Mouse (Mus musculus): Measurements from ENCODE around the gene Hmga1. TPM values are rescaled to one million over a fixed set of nuclear protein-coding genes. Genes with fewer than 3 reads are reported as not detected.

Hmga1 gene
- total RNA-seq, 2 experiments from 2014 or later = 37.1 to 38.2 TPM

DNA sequence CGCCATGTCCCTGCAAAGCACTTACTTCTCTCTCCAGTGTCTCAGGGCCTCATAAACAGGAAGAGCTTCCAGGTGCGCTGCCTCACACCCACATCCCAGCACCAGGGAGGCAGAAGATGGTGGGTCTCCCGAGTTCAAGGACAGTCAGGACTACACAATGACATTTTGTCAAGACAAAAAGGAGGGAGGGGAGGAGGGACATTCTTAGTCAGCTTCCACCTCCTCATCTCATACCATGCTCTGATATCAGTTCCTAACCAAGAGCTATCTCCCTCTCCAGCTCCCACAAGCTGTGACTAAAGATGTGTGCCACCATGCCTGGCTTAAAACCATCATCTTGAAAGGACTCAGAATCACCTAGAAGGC is 55.2 kb downstream of the Hmga1 start:
- intact Hi-C loops (cut with DNase I) = no loop called here
- DNase-seq = no peak

DNA sequence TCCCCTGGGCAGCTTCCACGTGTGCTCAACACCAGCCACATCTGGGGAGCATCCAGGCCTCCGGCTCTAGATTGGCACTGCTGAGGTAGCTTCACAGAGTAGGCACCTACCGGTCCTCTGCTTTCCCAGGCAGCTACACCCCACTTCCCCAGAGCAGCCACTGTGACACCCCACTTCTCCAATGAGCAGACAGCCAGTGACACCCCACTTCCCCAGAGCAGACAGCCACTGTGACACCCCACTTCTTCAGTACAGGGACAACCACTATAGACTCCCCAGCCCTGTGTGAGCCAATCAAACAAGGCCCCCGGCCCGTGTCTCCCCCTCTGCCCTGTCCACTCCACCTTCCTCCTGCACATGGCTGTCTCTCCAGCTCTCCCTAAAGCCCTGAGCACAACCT is 55.7 kb downstream of the Hmga1 start:
- DNase-seq = no peak
- intact Hi-C loops (cut with DNase I) = no loop called here

DNA sequence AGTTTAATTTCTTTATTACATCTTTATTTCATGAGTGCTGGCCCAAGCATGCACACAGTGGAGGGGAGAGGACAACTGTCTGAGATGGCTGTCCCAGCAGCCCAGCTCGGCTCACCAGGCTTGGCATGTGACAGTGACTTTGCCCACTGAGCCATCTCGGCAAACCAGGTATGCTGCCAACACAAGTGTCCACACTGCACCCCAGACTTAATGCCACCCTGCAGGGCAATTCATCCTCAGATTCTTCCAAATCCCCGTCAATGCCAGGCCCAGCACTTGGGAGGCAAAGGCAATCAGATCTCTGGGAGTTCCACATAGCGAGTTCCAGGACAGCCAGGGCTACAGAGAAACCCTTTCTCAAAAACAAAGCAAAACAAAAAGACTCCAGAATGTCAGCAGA is 56.7 kb downstream of the Hmga1 start:
- intact Hi-C loops (cut with DNase I) = no loop called here
- no peak for DNase-seq

Other genes starting within 250 kb of the Hmga1 start
- under 1 TPM; 0.15 to 0.19 TPM for gene Grm4, start 35.1 kb upstream of the Hmga1 start, total RNA-seq (2021)
- 10 to 100 TPM in 1 of 2 experiments, 1 to 10 TPM in 1; 10.0 to 10.4 TPM for gene AI413582, start 9.3 kb downstream of the Hmga1 start, total RNA-seq (2021)
- 100 to 1,000 TPM; 320 to 341 TPM for gene Nudt3, start 67.0 kb downstream of the Hmga1 start, total RNA-seq (2021)
- gene RPS10-NUDT3, start 78.7 kb downstream of the Hmga1 start, total RNA-seq (2021) = not detected
- 100 to 1,000 TPM; 542 to 580 TPM for gene Rps10, start 80.2 kb downstream of the Hmga1 start, total RNA-seq (2021)
- under 1 TPM; 0.27 to 0.48 TPM for gene Pacsin1, start 99.0 kb downstream of the Hmga1 start, total RNA-seq (2021)
- not detected for gene Spdef, start 172.5 kb downstream of the Hmga1 start, total RNA-seq (2021)